Comparison of ENCODE assay signal across 8 mouse cellular contexts in genomic region chr1:36043793-36044192, GRCm38 (mm10). TPM values are rescaled to one million over a fixed set of nuclear protein-coding genes. Genes with fewer than 3 reads are reported as not detected.
DNase-seq lines count a peak whose midpoint lies in the region; ATAC-seq and TF ChIP-seq lines count a peak whose summit lies in the region.
"Not testable (repeated sequence)": the region's sequence is repeated elsewhere in the genome, so short reads cannot be mapped to it uniquely, and the experiment has no call there.

No protein-coding gene starts in this region.

- H3K27me3 ChIP-seq in ES-Bruce4 (ENCODE audit: control insufficient read depth, insufficient read depth, low read length, poor library complexity, severe bottlenecking); midbrain, embryonic 10.5 days (ENCODE audit: low read depth, poor library complexity, severe bottlenecking); midbrain, embryonic 11.5 days (ENCODE audit: control insufficient read depth, insufficient read depth, low read length): not testable (repeated sequence)

- ATAC-seq in midbrain, embryonic 11.5 days (ENCODE audit: low FRiP score), result not testable (repeated sequence)

- not testable (repeated sequence) for H3K4me3 ChIP-seq in ES-Bruce4 (ENCODE audit: low read depth, low read length); ES-E14 (ENCODE audit: insufficient read depth in 1 of 2, low read depth in 1 of 2, low read length in 2 of 2, poor library complexity in 1 of 2, severe bottlenecking in 1 of 2); midbrain, embryonic 10.5 days; midbrain, embryonic 11.5 days (ENCODE audit: low read depth, low read length)

- not testable (repeated sequence) for H3K4me2 ChIP-seq in midbrain, embryonic 11.5 days

- DNase-seq in ES-CJ7 (ENCODE audit: low read depth, low spot score) (peak; percentile 55), R1 (ENCODE audit: low read depth, low spot score) (peak; percentile 81), ZHBTc4 (ENCODE audit: low read depth, low spot score) (peak; percentile 67)
- not testable (repeated sequence) for DNase-seq in ES-E14 (ENCODE audit: low read depth, low spot score)
- DNase-seq in heart, adult 11 months, result peak; percentile 28
- peak; percentile 6 for DNase-seq in midbrain, embryonic 10.5 days (ENCODE audit: low spot score)
- peak; percentile 59 for DNase-seq in midbrain, embryonic 11.5 days (ENCODE audit: low spot score, missing footprints)

- not testable (repeated sequence) for TF ChIP-seq EP300 in ES-Bruce4 (IDR thresholded peaks at IDR 0.05; ENCODE audit: insufficient read depth, low read depth, low read length)

- H3K27ac ChIP-seq in ES-Bruce4 (ENCODE audit: insufficient read depth, low read length) (peak overlapping the region; percentile 78), ES-E14 (ENCODE audit: insufficient read depth, low read depth, low read length, poor library complexity, severe bottlenecking) (peak overlapping the region; percentile 81)
- not testable (repeated sequence) for H3K27ac ChIP-seq in midbrain, embryonic 10.5 days (replicated peaks); midbrain, embryonic 11.5 days (ENCODE audit: low read depth, low read length)

- not testable (repeated sequence) for H3K4me1 ChIP-seq in ES-Bruce4 (ENCODE audit: control insufficient read depth, insufficient read depth, low read length); ES-E14 (ENCODE audit: control insufficient read depth in 2 of 2, insufficient read depth in 2 of 2, low read length in 2 of 2, poor library complexity in 1 of 2); midbrain, embryonic 10.5 days; midbrain, embryonic 11.5 days (ENCODE audit: control insufficient read depth, insufficient read depth, low read length)

- in situ Hi-C loops in ES-E14 (cut with MboI; ENCODE audit: low sequenced_read_pairs in 2 of 2, unreplicated experiment in 2 of 2), result not testable (repeated sequence)

- H3K9me3 ChIP-seq in ES-Bruce4 (replicated peaks; ENCODE audit: control insufficient read depth, insufficient read depth, low read length, poor library complexity, severe bottlenecking) (peaks cover 81% of the 10 kb centered on the region), ES-E14 (ENCODE audit: control insufficient read depth, insufficient read depth, low read depth, low read length) (peaks cover 40% of the 10 kb centered on the region)
- H3K9me3 ChIP-seq in midbrain, embryonic 10.5 days (replicated peaks), result peaks cover 16% of the 10 kb centered on the region
- H3K9me3 ChIP-seq in midbrain, embryonic 11.5 days (ENCODE audit: control insufficient read depth, low read length), result not testable (repeated sequence)

- not testable (repeated sequence) for H3K36me3 ChIP-seq in ES-Bruce4 (ENCODE audit: control insufficient read depth, insufficient read depth, low read length, poor library complexity, severe bottlenecking); ES-E14 (ENCODE audit: control insufficient read depth, insufficient read depth, low read length, poor library complexity, severe bottlenecking); midbrain, embryonic 10.5 days; midbrain, embryonic 11.5 days (ENCODE audit: control insufficient read depth, insufficient read depth, low read length)

- H3K9ac ChIP-seq in ES-Bruce4 (ENCODE audit: low read depth, poor library complexity, severe bottlenecking); ES-E14 (ENCODE audit: insufficient read depth, low read depth, low read length, poor library complexity, severe bottlenecking); midbrain, embryonic 11.5 days (ENCODE audit: low read length): not testable (repeated sequence)

- WGBS in midbrain, embryonic 10.5 days, result 93% methylated on average over 5 of the region's 5 CpGs
- whole genome bisulfite sequencing in midbrain, embryonic 11.5 days, result 96% methylated on average over 5 of the region's 5 CpGs

- not testable (repeated sequence) for TF ChIP-seq CTCF in ES-Bruce4 (IDR thresholded peaks at IDR 0.05; ENCODE audit: low read depth, low read length)

- not testable (repeated sequence) for TF ChIP-seq POLR2A in ES-Bruce4 (IDR thresholded peaks at IDR 0.05; ENCODE audit: insufficient read depth, low read length)

RNA-seq across cellular contexts. Expression of gene Hs6st1, which starts 24.4 kb away (rescaled TPM):
- 75.6 and 79.2 TPM in 2 replicates for polyA plus RNA-seq in ES-Bruce4 (2011; ENCODE audit: insufficient read depth, insufficient read length, low read depth, missing spikeins)
- total RNA-seq in ES-E14 (2012; rRNA removed), result 46.3 and 51.0 TPM in 2 replicates
- polyA plus RNA-seq in midbrain, embryonic 10.5 days (2016; fragmentation: Nextera tagmentation; extraction: Ambion mirVana), result 4.9 and 5.4 TPM in 2 replicates
- 16.7 and 20.3 TPM in 2 replicates for polyA plus RNA-seq in midbrain, embryonic 11.5 days (2014; fragmentation: Nextera tagmentation; extraction: Ambion mirVana)
